Comparison of ENCODE assay signal across 12 mouse cellular contexts in genomic region chr1:51629848-51630247, GRCm38 (mm10).
"Had no signal": no experiment of that assay in that cellular context is flagged by ENCODE, and none has a peak within 500 bp of the region (broad histone marks: within the 10 kb centered on the region; RNA-seq: fewer than 3 reads in every experiment).

No protein-coding gene starts in this region.

- DNase-seq: kidney, adult 2 months; kidney, postnatal 14 days; kidney, postnatal 4 days; liver, embryonic 13.5 days; lung, adult 2 months; lung, postnatal 14 days; right cerebral cortex, adult 18-20 months; right cerebral cortex, postnatal 14 days; right cerebral cortex, postnatal 4 days; thymus, adult 2 months; thymus, postnatal 14 days; thymus, postnatal 4 days had no signal
